Mouse (Mus musculus) CH12.LX (cell line): Measurements from ENCODE around the gene Pnn.

Experiments
- CHD2 ChIP-seq: IDR thresholded peaks from 2 replicates; pipeline ENCODE4 v1.6.1; 2011; ENCODE audit warnings: low read length, improper control_type of control experiment
- CTCF ChIP-seq, 2 experiments: IDR thresholded peaks in 1 of 2; conservative IDR thresholded peaks in 1 of 2; 2 replicates each; pipeline ENCODE4 v1.5.1; 2011 to 2012; ENCODE audit warnings: low read depth in 2 of 2, low read length in 2 of 2, improper control_type of control experiment in 1 of 2, inconsistent platforms in 1 of 2, mild to moderate bottlenecking in 1 of 2, moderate library complexity in 1 of 2
- HCFC1 ChIP-seq: IDR thresholded peaks from 2 replicates; pipeline ENCODE4 v1.6.1; 2012; ENCODE audit warnings: low read depth, mild to moderate bottlenecking, inconsistent platforms, low read length, improper control_type of control experiment
- MAFK ChIP-seq: IDR thresholded peaks from 2 replicates; pipeline ENCODE4 v1.6.1; 2011; ENCODE audit warnings: low read length, improper control_type of control experiment; ENCODE audit not compliant: insufficient replicate concordance
- MAZ ChIP-seq: IDR thresholded peaks from 2 replicates; pipeline ENCODE4 v1.6.1; 2012; ENCODE audit warnings: low read depth, mild to moderate bottlenecking, inconsistent platforms, low read length, improper control_type of control experiment, moderate library complexity
- ZC3H11A ChIP-seq: IDR thresholded peaks from 2 replicates; pipeline ENCODE4 v1.6.1; 2012; ENCODE audit warnings: low read depth, mild to moderate bottlenecking, inconsistent platforms, low read length, improper control_type of control experiment

- TF ChIP-seq CHD2 (no peak), MAFK (no peak), ZC3H11A (no peak), CTCF (conservative IDR thresholded peaks at IDR 0.05 in 1 of 2, IDR thresholded peaks at IDR 0.05 in 1 of 2; ENCODE audit: low read depth in 2 of 2, low read length in 2 of 2) (no peak), HCFC1 (no peak), MAZ (no peak)
Observed at GRCm38 (mm10) chr12:59086171-59086570, 19.5 kb downstream of the Pnn start.
